Mouse (Mus musculus) C2C12 (cell line): ENCODE data around the gene Gas6. TPM values are rescaled to one million over a fixed set of nuclear protein-coding genes. Genes with fewer than 3 reads are reported as not detected.

Experiments used
- H3K27me3 ChIP-seq: one replicate; pipeline ENCODE4 v1.6.1; 2011; ENCODE audit not compliant: control insufficient read depth, insufficient read depth, insufficient read length
- H3K36me3 ChIP-seq: one replicate; pipeline ENCODE4 v1.6.1; 2011; ENCODE audit not compliant: control insufficient read depth, insufficient read depth
- H3K4me3 ChIP-seq: one replicate; pipeline ENCODE4 v1.5.1; 2011; ENCODE audit warnings: mild to moderate bottlenecking, control low read depth; ENCODE audit not compliant: poor library complexity, insufficient read depth, severe bottlenecking
- H3K79me2 ChIP-seq: one replicate; pipeline ENCODE4 v1.6.1; 2011; ENCODE audit not compliant: control insufficient read depth, insufficient read depth
- H3K79me3 ChIP-seq: one replicate; pipeline ENCODE4 v1.6.1; 2011; ENCODE audit warnings: low read depth, control low read depth
- H3ac ChIP-seq: one replicate; pipeline ENCODE3; 2011; ENCODE audit warnings: low read depth; ENCODE audit not compliant: control insufficient read depth, insufficient read length
- CEBPB ChIP-seq: IDR thresholded peaks from one replicate; pipeline ENCODE4 v1.6.1; 2011; ENCODE audit warnings: low read depth, mild to moderate bottlenecking, control low read depth, moderate library complexity
- CTCF ChIP-seq: IDR thresholded peaks from one replicate; pipeline ENCODE4 v1.5.1; 2011; ENCODE audit not compliant: control insufficient read depth, insufficient read depth, insufficient read length
- FOSL1 ChIP-seq: IDR thresholded peaks from one replicate; pipeline ENCODE4 v1.8.0; 2011; ENCODE audit warnings: mild to moderate bottlenecking, low read length; ENCODE audit not compliant: poor library complexity, insufficient read depth, severe bottlenecking
- MAX ChIP-seq: IDR thresholded peaks from one replicate; pipeline ENCODE4 v1.6.1; 2011; ENCODE audit warnings: mild to moderate bottlenecking, control low read depth
- MYOD1 ChIP-seq: IDR thresholded peaks from one replicate; pipeline ENCODE4 v1.6.1; 2011; ENCODE audit warnings: low read depth; ENCODE audit not compliant: control insufficient read depth, insufficient read length
- MYOG ChIP-seq: IDR thresholded peaks from one replicate; pipeline ENCODE4 v1.6.1; 2011; ENCODE audit not compliant: control insufficient read depth, insufficient read length; ENCODE audit errors: extremely low read depth
- USF1 ChIP-seq: IDR thresholded peaks from one replicate; pipeline ENCODE4 v1.6.1; 2011; ENCODE audit warnings: low read depth, mild to moderate bottlenecking, control low read depth, moderate library complexity
- polyA plus RNA-seq: library from polyadenylated mRNA; unstranded; fragments of >200 nt; fragmentation: generic; extraction: Trizol; gene quantifications from one replicate; pipeline ENCODE4 v1.2.1, GENCODE M21; 2012; ENCODE audit warnings: missing spikeins

The Gas6 gene
- polyA plus RNA-seq, 1 experiment: 0.73 TPM

DNA sequence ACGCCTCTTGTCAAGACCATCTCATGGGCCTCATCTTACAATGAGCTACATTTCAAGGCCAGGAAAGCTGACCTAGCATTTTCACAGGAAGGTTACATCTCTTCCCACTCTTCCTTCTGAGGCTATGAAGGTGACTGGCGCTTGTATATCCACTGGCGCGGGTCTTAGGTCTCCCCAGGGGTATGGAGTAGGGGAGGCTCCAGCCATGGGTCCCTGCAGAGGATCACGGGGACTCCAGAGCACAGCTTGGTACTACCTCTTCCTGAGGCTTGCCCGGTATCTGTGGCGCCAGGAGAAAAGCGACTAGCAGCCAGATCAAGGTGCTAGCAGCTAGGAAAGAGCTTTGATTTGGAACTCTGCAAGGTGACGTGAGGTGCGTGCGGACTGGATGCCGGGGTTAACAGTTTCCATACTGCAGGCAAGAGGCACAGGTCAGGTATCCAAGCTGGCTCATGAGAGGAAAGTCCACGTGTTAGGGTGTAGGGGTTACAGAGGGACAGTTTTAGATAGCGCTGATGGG is 2.7 kb downstream of the Gas6 start:
- Histone ChIP-seq H3K36me3 (no peaks in the 10 kb centered on the region), H3K79me3 (no peaks in the 10 kb centered on the region), H3K27me3 (peaks cover 5% of the 10 kb centered on the region), H3K79me2 (no peaks in the 10 kb centered on the region), H3K4me3 (no peak overlapping the region), H3ac (no peak overlapping the region)
- TF ChIP-seq MAX: no peak
- no peak for TF ChIP-seq MYOD1
- no peak for TF ChIP-seq CTCF
- no peak for TF ChIP-seq CEBPB
- TF ChIP-seq USF1: no peak
- no peak for TF ChIP-seq FOSL1
- no peak for TF ChIP-seq MYOG

DNA sequence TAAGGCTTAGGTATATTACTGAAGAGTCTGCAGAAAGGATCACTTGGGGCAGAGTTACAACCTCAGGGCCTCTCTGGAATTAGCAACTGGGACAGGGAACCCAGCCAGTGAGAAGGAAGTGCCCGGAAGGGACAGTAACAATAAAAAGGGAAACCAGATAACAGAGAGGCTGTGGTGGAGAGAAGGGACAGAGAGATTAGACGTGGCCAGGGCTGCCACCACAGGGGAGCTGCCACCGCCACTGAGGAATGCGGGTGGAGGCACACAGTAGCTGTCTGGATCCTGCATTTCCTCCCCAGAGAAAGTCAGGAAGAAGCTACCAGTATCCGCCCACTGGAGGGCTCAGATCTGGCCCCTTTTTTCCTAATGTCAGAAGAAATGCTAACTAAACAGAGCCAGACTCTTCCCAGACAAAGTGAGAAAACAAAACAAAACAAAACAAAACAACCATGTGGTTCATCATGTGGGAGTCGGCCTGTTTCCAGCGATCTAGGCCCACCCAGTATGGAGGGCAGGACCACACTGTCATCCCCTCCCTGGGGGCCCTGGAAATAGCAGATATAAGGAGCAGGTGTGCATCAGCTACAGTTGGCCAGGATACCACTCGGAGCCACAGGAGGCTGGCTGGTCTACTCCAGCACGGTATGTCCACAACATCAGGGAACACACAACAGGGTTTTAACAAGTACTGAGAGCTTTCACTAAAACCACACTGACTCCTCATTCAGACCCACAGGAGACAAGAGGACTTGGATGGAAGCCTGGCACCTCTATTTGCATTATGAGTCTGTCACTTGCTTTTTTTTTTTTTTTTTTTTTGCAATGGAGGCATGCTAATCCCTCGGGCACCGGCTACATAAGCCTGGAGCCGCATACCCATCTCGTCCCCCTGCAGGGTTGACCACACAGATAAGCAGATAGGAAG is 4.0 kb downstream of the Gas6 start:
- H3K4me3 ChIP-seq: no peak overlapping the region
- TF ChIP-seq CTCF: no peak
- no peak for TF ChIP-seq CEBPB
- no peak for TF ChIP-seq MAX
- TF ChIP-seq FOSL1: no peak
- TF ChIP-seq MYOD1: no peak
- TF ChIP-seq MYOG: no peak
- no peak for TF ChIP-seq USF1
- no peaks in the 10 kb centered on the region for H3K36me3 ChIP-seq
- H3K79me3 ChIP-seq: no peaks in the 10 kb centered on the region
- H3K27me3 ChIP-seq: peaks cover 12% of the 10 kb centered on the region
- H3ac ChIP-seq: no peak overlapping the region
- no peaks in the 10 kb centered on the region for H3K79me2 ChIP-seq

DNA sequence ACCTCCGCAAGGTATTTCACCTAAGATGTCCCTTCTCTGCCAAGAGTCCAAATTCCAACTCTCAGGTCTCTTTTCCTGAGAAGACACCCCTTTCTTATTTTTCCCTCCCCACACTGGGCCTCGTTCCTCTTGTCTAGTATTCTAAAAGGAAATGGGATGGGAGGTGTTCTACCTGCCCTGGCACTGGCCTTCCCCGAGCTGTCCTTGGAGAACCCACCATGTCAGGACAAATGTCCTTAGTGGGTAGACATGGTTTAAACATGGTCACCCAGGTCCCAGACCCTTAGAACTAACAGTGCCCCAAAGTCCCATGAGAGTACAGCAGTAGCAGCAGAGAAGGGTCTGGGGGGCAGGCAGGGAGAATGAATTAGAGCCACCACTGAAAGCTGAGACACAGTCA is 4.9 kb downstream of the Gas6 start:
- no peak for TF ChIP-seq MAX
- no peak for TF ChIP-seq MYOD1
- no peak for TF ChIP-seq USF1
- no peak for TF ChIP-seq FOSL1
- peaks cover 12% of the 10 kb centered on the region for H3K27me3 ChIP-seq
- no peaks in the 10 kb centered on the region for H3K79me2 ChIP-seq
- no peaks in the 10 kb centered on the region for H3K36me3 ChIP-seq
- H3ac ChIP-seq: no peak overlapping the region
- no peaks in the 10 kb centered on the region for H3K79me3 ChIP-seq
- no peak overlapping the region for H3K4me3 ChIP-seq

DNA sequence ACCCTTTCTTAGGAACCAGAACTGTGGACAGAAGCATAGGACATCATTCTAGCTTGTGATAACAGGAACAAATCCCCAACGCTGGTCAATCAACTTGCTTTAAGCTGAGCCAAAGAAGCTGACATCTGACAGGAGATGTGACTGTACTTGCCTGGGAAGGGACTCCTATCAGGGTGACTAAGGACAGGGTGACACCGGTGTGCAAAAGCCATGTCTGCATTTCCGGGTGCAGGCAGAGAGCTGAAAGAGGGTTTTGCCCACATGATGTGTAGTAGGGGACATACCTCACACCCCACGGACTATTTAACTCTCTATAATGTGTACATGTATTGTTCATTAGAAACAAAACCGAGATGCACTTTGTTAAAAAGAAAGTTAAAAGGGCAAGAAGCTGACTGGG is 11.1 kb downstream of the Gas6 start:
- TF ChIP-seq MAX (no peak), MYOD1 (no peak), CEBPB (no peak), USF1 (no peak), CTCF (no peak), MYOG (no peak), FOSL1 (no peak)
- no peaks in the 10 kb centered on the region for H3K36me3 ChIP-seq
- no peak overlapping the region for H3ac ChIP-seq
- H3K27me3 ChIP-seq: peaks cover 35% of the 10 kb centered on the region
- no peak overlapping the region for H3K4me3 ChIP-seq
- H3K79me3 ChIP-seq: no peaks in the 10 kb centered on the region
- no peaks in the 10 kb centered on the region for H3K79me2 ChIP-seq

DNA sequence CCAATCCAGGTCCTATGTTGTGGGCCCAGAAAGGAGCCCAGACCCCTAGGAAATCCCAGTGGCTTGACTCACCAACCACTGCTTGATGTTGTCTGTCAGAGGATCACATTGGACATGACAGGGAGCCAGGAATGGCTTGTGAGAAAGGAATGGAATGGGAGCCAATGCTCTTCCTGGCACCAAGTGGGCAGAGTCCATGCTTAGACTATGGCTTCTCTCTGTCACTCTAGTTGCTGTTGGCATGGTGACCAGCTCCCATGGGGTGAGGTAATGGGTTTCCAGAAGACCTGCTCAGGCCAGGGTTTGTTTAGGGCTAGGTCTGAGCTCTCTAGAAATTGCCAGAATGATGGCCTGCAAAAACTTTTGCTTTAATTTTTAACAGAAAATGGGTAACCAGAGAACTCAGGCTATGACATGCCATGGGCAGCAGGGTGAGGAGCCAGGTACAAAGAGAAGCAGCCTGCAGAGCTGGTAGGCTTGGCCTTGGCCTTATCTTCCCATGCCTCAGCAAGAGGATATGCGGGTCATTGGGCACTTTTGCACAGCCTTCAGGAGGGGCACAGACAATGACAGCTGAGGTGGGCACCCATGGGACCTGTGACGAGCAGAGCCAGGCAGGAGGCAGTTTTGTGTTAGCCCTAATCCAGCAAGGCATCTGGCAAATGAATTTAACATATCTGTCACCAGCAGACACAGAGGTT is 12.0 kb downstream of the Gas6 start:
- H3K79me3 ChIP-seq: no peaks in the 10 kb centered on the region
- TF ChIP-seq CTCF: no peak
- TF ChIP-seq MYOG: no peak
- no peak for TF ChIP-seq MYOD1
- no peak for TF ChIP-seq FOSL1
- TF ChIP-seq MAX: no peak
- no peak for TF ChIP-seq CEBPB
- no peak for TF ChIP-seq USF1
- H3ac ChIP-seq: no peak overlapping the region
- no peaks in the 10 kb centered on the region for H3K36me3 ChIP-seq
- H3K79me2 ChIP-seq: no peaks in the 10 kb centered on the region
- no peak overlapping the region for H3K4me3 ChIP-seq
- peaks cover 35% of the 10 kb centered on the region for H3K27me3 ChIP-seq
